Mouse (Mus musculus) liver, embryonic 11.5 days (tissue): ENCODE data around the gene Simc1. TPM values are rescaled to one million over a fixed set of nuclear protein-coding genes. Genes with fewer than 3 reads are reported as not detected.

Experiments used
- ATAC-seq: fragments of 200-750 bp; cut with Nextera tagmentation; replicated peaks from 2 replicates; pipeline ENCODE4 v1.8.0; 2017; ENCODE audit warnings: moderate number of reproducible peaks, mild to moderate bottlenecking, moderate TSS enrichment, moderate library complexity; ENCODE audit not compliant: low FRiP score
- DNase-seq: peaks from one replicate; pipeline ENCODE4 v3.0.0-alpha.2; 2017; ENCODE audit warnings: low spot score
- H3K27ac ChIP-seq: fragments of 300-500 bp; sonication (generic); 2 replicates; pipeline ENCODE4 v1.5.1; 2014; ENCODE audit warnings: mild to moderate bottlenecking, low read depth, low read length, control low read depth
- H3K27me3 ChIP-seq: fragments of 300-500 bp; sonication (generic); replicated peaks from 2 replicates; pipeline ENCODE4 v1.6.1; 2014; ENCODE audit warnings: low read length, mixed read lengths; ENCODE audit not compliant: control insufficient read depth, insufficient read depth
- H3K36me3 ChIP-seq: fragments of 300-500 bp; sonication (generic); 2 replicates; pipeline ENCODE4 v1.6.1; 2014; ENCODE audit warnings: mild to moderate bottlenecking, low read length, moderate library complexity, mixed read lengths; ENCODE audit not compliant: control insufficient read depth, insufficient read depth
- H3K4me1 ChIP-seq: fragments of 300-500 bp; sonication (generic); replicated peaks from 2 replicates; pipeline ENCODE4 v1.6.1; 2014; ENCODE audit warnings: low read length, mixed read lengths; ENCODE audit not compliant: control insufficient read depth, insufficient read depth
- H3K4me2 ChIP-seq: fragments of 300-500 bp; sonication (generic); 2 replicates; pipeline ENCODE4 v1.6.1; 2014; ENCODE audit warnings: mild to moderate bottlenecking, control low read depth, moderate library complexity
- H3K4me3 ChIP-seq: fragments of 300-500 bp; sonication (generic); 2 replicates; pipeline ENCODE4 v1.5.1; 2014; ENCODE audit warnings: low read depth, low read length, control low read depth
- H3K9ac ChIP-seq: fragments of 300-500 bp; sonication (generic); 2 replicates; pipeline ENCODE4 v1.6.1; 2014; ENCODE audit warnings: low read depth, low read length, control low read depth
- H3K9me3 ChIP-seq: fragments of 300-500 bp; sonication (generic); 2 replicates; pipeline ENCODE4 v1.6.1; 2016; ENCODE audit warnings: low read length, inconsistent platforms, mixed read lengths; ENCODE audit not compliant: control insufficient read depth
- WGBS: fragments of 180-500 bp; shearing (Covaris S2); extraction: QIAGEN DNeasy Blood & Tissue Kit; methylation state at CpG from one replicate; pipeline ENCODE4 v1.1.7; 2014; 5-methylcytosine and 5-hydroxymethylcytosine counted together
- microRNA-seq: library from miRNA; unstranded; fragments of <30 nt; microRNA quantifications from one replicate; pipeline ENCODE4, GENCODE M21; 2017; ENCODE audit warnings: borderline number of aligned reads
- polyA plus RNA-seq: library from polyadenylated mRNA; unstranded; fragments of >200 nt; fragmentation: Nextera tagmentation; extraction: Ambion mirVana; gene quantifications from 2 replicates; pipeline ENCODE4 v1.2.1, GENCODE M21; 2014

The Simc1 gene
- polyA plus RNA-seq, 1 experiment from 2014 or later: 11.6 TPM

GRCm38 (mm10) chr13:54598622-54599143, 95.1 kb downstream of the Simc1 start:
- Histone ChIP-seq H3K9me3 (no peaks in the 10 kb centered on the region), H3K36me3 (peaks cover 10% of the 10 kb centered on the region; the same call in 1 of the 2 replicates), H3K27me3 (no peaks in the 10 kb centered on the region), H3K4me3 (no peak overlapping the region), H3K27ac (no peak overlapping the region), H3K4me1 (no peaks in the 10 kb centered on the region), H3K4me2 (no peak overlapping the region), H3K9ac (no peak overlapping the region)
- DNase-seq (no peak), ATAC-seq (no peak)
- WGBS: 87% methylated on average over 12 of the region's 12 CpGs

Small RNA genes lying within 50 kb of the gene (microRNA-seq; reads per million reads assigned to microRNA genes)
- gene Gm24195: not detected

Other genes starting within 250 kb of the Simc1 start
- gene Cplx2, start 132.4 kb upstream of the Simc1 start, polyA plus RNA-seq: 1.5 TPM in 2 replicates
- 121 and 130 TPM in 2 replicates for gene Thoc3, start 34.9 kb upstream of the Simc1 start, polyA plus RNA-seq
- gene 4833439L19Rik, start 61.7 kb downstream of the Simc1 start, polyA plus RNA-seq: 95.1 and 104 TPM in 2 replicates
- 15.1 and 16.8 TPM in 2 replicates for gene Arl10, start 71.2 kb downstream of the Simc1 start, polyA plus RNA-seq
- 137 and 152 TPM in 2 replicates for gene Nop16, start 86.3 kb downstream of the Simc1 start, polyA plus RNA-seq
- 162 and 177 TPM in 2 replicates for gene Higd2a, start 86.4 kb downstream of the Simc1 start, polyA plus RNA-seq
- 31.9 and 32.3 TPM in 2 replicates for gene Cltb, start 107.6 kb downstream of the Simc1 start, polyA plus RNA-seq
- gene Faf2, start 118.0 kb downstream of the Simc1 start, polyA plus RNA-seq: 52.7 and 55.2 TPM in 2 replicates
- gene Rnf44, start 190.1 kb downstream of the Simc1 start, polyA plus RNA-seq: 71.5 and 82.3 TPM in 2 replicates
- gene Cdhr2, start 197.7 kb downstream of the Simc1 start, polyA plus RNA-seq: 7.4 and 8.3 TPM in 2 replicates
- 0.29 and 0.30 TPM in 2 replicates for gene Gprin1, start 246.1 kb downstream of the Simc1 start, polyA plus RNA-seq